In the genomic region with DNA sequence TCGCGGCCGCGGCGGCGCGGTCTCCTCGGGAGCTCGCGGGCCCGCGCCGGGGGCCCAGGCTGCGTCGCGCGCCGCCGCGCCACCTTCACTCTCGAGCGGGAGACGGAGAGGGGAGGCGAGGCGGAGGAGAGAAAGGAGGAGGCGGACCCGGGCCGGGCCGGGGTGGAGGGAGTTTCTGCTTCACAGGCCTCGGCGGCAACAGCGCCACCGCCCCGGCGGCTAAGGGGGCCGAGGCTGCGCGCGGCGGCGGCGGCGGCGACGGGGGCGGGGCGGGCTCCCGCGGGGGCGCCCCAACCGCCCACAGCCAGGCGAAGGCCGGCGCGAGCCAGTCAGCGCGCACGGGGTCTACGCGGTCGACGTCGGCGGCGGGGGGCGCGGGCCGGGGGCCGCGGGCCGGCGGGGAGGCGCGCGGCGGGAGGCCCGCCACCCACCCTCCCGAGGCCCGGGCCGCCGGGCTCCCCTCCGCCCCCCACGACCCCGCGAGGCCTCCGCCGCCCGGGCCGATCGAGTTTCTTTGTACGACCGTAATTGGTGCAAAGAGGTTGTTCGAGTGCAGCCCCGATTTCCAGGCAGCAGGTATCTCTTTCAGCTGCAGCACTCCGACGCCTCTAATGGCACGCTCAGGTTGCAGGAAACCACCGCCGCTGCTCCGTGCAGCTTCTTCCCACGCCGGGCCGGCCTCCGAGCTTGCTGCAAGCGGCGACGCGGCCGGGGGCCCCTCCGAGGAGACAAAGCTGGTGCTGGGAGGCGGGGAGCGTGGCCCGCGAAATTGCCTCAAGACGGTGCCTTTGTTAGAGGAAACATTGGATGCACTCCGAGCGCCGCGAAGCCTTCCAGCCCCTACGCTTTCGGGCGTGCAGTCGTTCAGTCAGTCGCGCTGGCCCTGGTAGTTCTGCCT, we compare ENCODE assay signal across 8 mouse cellular contexts. TPM values are rescaled to one million over a fixed set of nuclear protein-coding genes. Genes with fewer than 3 reads are reported as not detected.
DNase-seq lines count a peak whose midpoint lies in the region; ATAC-seq and TF ChIP-seq lines count a peak whose summit lies in the region.

No protein-coding gene starts in this region.

- peaks cover 42% of the 10 kb centered on the region for H3K27me3 ChIP-seq in E14TG2a.4 (ENCODE audit: insufficient read depth, low read length)
- H3K27me3 ChIP-seq in forebrain, embryonic 14.5 days (replicated peaks; ENCODE audit: control insufficient read depth, insufficient read depth, low read length) = 0 out of 2 replicates have a peak, but pooled peaks cover 4% of the 10 kb centered on the region
- H3K27me3 ChIP-seq in neural tube, embryonic 15.5 days (replicated peaks) = no peaks in the 10 kb centered on the region

- WGBS in forebrain, embryonic 14.5 days = 1% methylated on average over 61 of the region's 125 CpGs
- WGBS in neural tube, embryonic 15.5 days = under 1% methylated on average over 68 of the region's 125 CpGs

- peak; percentile 93 for ATAC-seq in forebrain, embryonic 14.5 days
- ATAC-seq in neural tube, embryonic 15.5 days (ENCODE audit: low FRiP score) = peak; percentile 96

- H3K4me1 ChIP-seq in E14TG2a.4 (replicated peaks; ENCODE audit: low read depth, low read length) = peaks cover 27% of the 10 kb centered on the region
- H3K4me1 ChIP-seq in forebrain, embryonic 14.5 days (ENCODE audit: control insufficient read depth, insufficient read depth, low read length) = peaks cover 28% of the 10 kb centered on the region
- peaks cover 28% of the 10 kb centered on the region for H3K4me1 ChIP-seq in neural tube, embryonic 15.5 days

- H3K9ac ChIP-seq in forebrain, embryonic 14.5 days (ENCODE audit: low read length) = peak overlapping the region; percentile 98
- peak overlapping the region; percentile 70 for H3K9ac ChIP-seq in neural tube, embryonic 15.5 days (replicated peaks)

- H3K4me2 ChIP-seq in forebrain, embryonic 14.5 days (ENCODE audit: low read length) = peak overlapping the region; percentile 80
- peak overlapping the region; percentile 68 for H3K4me2 ChIP-seq in neural tube, embryonic 15.5 days

- peak; percentile 60 for DNase-seq in c-Kit-positive CD71-positive TER-119-positive erythroid progenitor cells, embryonic 14.5 days (ENCODE audit: low spot score)
- DNase-seq in forebrain, embryonic 14.5 days (ENCODE audit: low spot score) = peak; percentile 94
- peak; percentile 88 to 93 for DNase-seq in heart, postnatal 14 days
- peak; percentile 64 to 83 for DNase-seq in layer of hippocampus, adult 18-20 months (ENCODE audit: low spot score in 2 of 2)
- DNase-seq in lung, adult 18-20 months = peak; percentile 90 to 93
- DNase-seq in testis, postnatal 14 days (ENCODE audit: low spot score) = peak; percentile 85

- peak overlapping the region; percentile 100 for H3K27ac ChIP-seq in forebrain, embryonic 14.5 days (ENCODE audit: low read depth, low read length)
- peak overlapping the region; percentile 100 for H3K27ac ChIP-seq in neural tube, embryonic 15.5 days (replicated peaks)

- no peak for TF ChIP-seq CTCF in E14TG2a.4 (conservative IDR thresholded peaks at IDR 0.05; ENCODE audit: low read length)

- H3K9me3 ChIP-seq in E14TG2a.4 (ENCODE audit: low read length) = peaks cover 6% of the 10 kb centered on the region; the same call in 1 of the 2 replicates
- no peaks in the 10 kb centered on the region for H3K9me3 ChIP-seq in forebrain, embryonic 14.5 days (replicated peaks; ENCODE audit: control insufficient read depth, low read length)
- no peaks in the 10 kb centered on the region for H3K9me3 ChIP-seq in neural tube, embryonic 15.5 days (replicated peaks)

- H3K4me3 ChIP-seq in E14TG2a.4 (replicated peaks; ENCODE audit: low read length) = peak overlapping the region; percentile 88
- peak overlapping the region; percentile 90 for H3K4me3 ChIP-seq in forebrain, embryonic 14.5 days (ENCODE audit: low read depth, low read length)
- peak overlapping the region; percentile 57 for H3K4me3 ChIP-seq in neural tube, embryonic 15.5 days (replicated peaks)

- intact Hi-C loops in heart, postnatal 14 days (cut with DNase I) = loop anchor here (5.0 kb wide), 4 partner anchors 49 to 186 kb away; a partner anchor contains a TSS

- H3K36me3 ChIP-seq in E14TG2a.4 (ENCODE audit: insufficient read depth, low read length) = no peaks in the 10 kb centered on the region
- no peaks in the 10 kb centered on the region for H3K36me3 ChIP-seq in forebrain, embryonic 14.5 days (ENCODE audit: control insufficient read depth, insufficient read depth, low read length)
- no peaks in the 10 kb centered on the region for H3K36me3 ChIP-seq in neural tube, embryonic 15.5 days

RNA-seq across cellular contexts. Expression of a gene that starts 0.9 kb away (rescaled TPM):
- polyA plus RNA-seq in forebrain, embryonic 14.5 days (2014; fragmentation: Nextera tagmentation; extraction: Ambion mirVana) = 16.5 and 18.9 TPM in 2 replicates
- total RNA-seq in heart, postnatal 14 days (2021) = 10 to 100 TPM; 54.6 to 54.8 TPM
- total RNA-seq in layer of hippocampus, adult 18-20 months (2021) = 10 to 100 TPM; 45.5 to 54.8 TPM
- polyA plus RNA-seq in neural tube, embryonic 15.5 days (2015; fragmentation: Nextera tagmentation; extraction: Ambion mirVana) = 6.4 and 9.7 TPM in 2 replicates

Comparison
In these comparisons a context has a peak if more than half of its experiments do, and no peak if none do; other contexts are left out.
1. Peak in every context shown above with its lines: DNase-seq, ATAC-seq, H3K4me3 ChIP-seq and H3K27ac ChIP-seq.